Mouse (Mus musculus) lung, postnatal 0 days (tissue): ENCODE data around the gene Rhod. TPM values are rescaled to one million over a fixed set of nuclear protein-coding genes. Genes with fewer than 3 reads are reported as not detected.

ENCODE experiments used
- ATAC-seq: fragments of 200-750 bp; cut with Nextera tagmentation; 2 replicates; pipeline ENCODE4 v1.8.0; 2017; ENCODE audit warnings: moderate library complexity
- DNase-seq: peaks from one replicate; pipeline ENCODE4 v3.0.0-alpha.2; 2016; ENCODE audit warnings: low spot score
- H3K27ac ChIP-seq: fragments of 300-500 bp; sonication (generic); 2 replicates; pipeline ENCODE4 v1.5.1; 2014; ENCODE audit warnings: antibody characterized with exemption, mild to moderate bottlenecking, low read length, mixed read lengths
- H3K27me3 ChIP-seq: fragments of 300-500 bp; sonication (generic); replicated peaks from 2 replicates; pipeline ENCODE4 v1.6.1; 2014; ENCODE audit warnings: low read length, mixed read lengths; ENCODE audit not compliant: insufficient read depth
- H3K36me3 ChIP-seq: fragments of 300-500 bp; sonication (generic); 2 replicates; pipeline ENCODE4 v1.6.1; 2014; ENCODE audit warnings: low read length, mixed read lengths; ENCODE audit not compliant: insufficient read depth
- H3K4me1 ChIP-seq: fragments of 300-500 bp; sonication (generic); 2 replicates; pipeline ENCODE4 v1.6.1; 2014; ENCODE audit warnings: antibody characterized with exemption, low read depth, low read length, mixed read lengths; ENCODE audit not compliant: insufficient read depth
- H3K4me2 ChIP-seq: fragments of 300-500 bp; sonication (generic); replicated peaks from 2 replicates; pipeline ENCODE4 v1.6.1; 2014; ENCODE audit warnings: low read depth, mild to moderate bottlenecking, low read length, moderate library complexity, mixed read lengths
- H3K4me3 ChIP-seq: fragments of 300-500 bp; sonication (generic); 2 replicates; pipeline ENCODE4 v1.5.1; 2014; ENCODE audit warnings: low read depth, low read length
- H3K9ac ChIP-seq: fragments of 300-500 bp; sonication (generic); replicated peaks from 2 replicates; pipeline ENCODE4 v1.6.1; 2014; ENCODE audit warnings: low read depth, mild to moderate bottlenecking
- H3K9me3 ChIP-seq: fragments of 300-500 bp; sonication (generic); 2 replicates; pipeline ENCODE4 v1.6.1; 2016; ENCODE audit warnings: low read length, mixed read lengths
- CTCF ChIP-seq: IDR thresholded peaks from 2 replicates; pipeline ENCODE4 v1.5.1; 2016; ENCODE audit warnings: antibody characterized with exemption, mild to moderate bottlenecking
- EP300 ChIP-seq: IDR thresholded peaks from 2 replicates; pipeline ENCODE4 v1.6.1; 2016; ENCODE audit warnings: antibody characterized with exemption, mild to moderate bottlenecking, control low read depth
- WGBS: fragments of 180-500 bp; shearing (Covaris S2); extraction: QIAGEN DNeasy Blood & Tissue Kit; methylation state at CpG from one replicate; pipeline ENCODE4 v1.1.7; 2014; 5-methylcytosine and 5-hydroxymethylcytosine counted together
- polyA plus RNA-seq: library from polyadenylated mRNA; unstranded; fragments of >200 nt; fragmentation: Nextera tagmentation; extraction: Ambion mirVana; gene quantifications from 2 replicates; pipeline ENCODE4 v1.2.1, GENCODE M21; 2015

Rhod gene
- polyA plus RNA-seq, 1 experiment from 2014 or later: 25.0 TPM

DNA sequence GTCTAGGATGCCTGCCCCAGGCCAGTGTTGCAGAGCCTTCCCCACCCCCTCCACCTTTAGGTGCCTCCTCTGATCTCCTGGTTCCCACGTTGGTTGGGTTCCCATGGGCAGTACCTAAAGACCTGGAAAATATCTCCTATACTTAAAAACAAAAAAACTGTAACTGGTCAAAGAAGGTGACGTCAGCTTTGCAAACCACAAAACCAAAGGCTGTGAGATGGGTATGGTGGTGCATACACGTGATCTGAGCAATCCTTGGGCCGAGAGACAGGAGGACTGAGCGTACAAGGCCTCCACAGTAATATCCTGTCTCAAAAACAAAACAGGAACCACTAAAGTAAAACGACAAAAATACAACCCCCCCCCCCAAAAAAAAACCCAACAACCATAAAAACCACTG, 1.3 kb downstream of the Rhod start:
- no peak for TF ChIP-seq CTCF
- TF ChIP-seq EP300: no peak
- ATAC-seq: no peak
- Histone ChIP-seq H3K9ac (no peak overlapping the region), H3K4me3 (no peak overlapping the region), H3K4me1 (peaks cover 17% of the 10 kb centered on the region), H3K9me3 (no peaks in the 10 kb centered on the region), H3K27me3 (no peaks in the 10 kb centered on the region), H3K4me2 (no peak overlapping the region), H3K27ac (no peak overlapping the region), H3K36me3 (no peaks in the 10 kb centered on the region)
- DNase-seq: no peak
- WGBS: 63% methylated on average over 6 of the region's 6 CpGs

DNA sequence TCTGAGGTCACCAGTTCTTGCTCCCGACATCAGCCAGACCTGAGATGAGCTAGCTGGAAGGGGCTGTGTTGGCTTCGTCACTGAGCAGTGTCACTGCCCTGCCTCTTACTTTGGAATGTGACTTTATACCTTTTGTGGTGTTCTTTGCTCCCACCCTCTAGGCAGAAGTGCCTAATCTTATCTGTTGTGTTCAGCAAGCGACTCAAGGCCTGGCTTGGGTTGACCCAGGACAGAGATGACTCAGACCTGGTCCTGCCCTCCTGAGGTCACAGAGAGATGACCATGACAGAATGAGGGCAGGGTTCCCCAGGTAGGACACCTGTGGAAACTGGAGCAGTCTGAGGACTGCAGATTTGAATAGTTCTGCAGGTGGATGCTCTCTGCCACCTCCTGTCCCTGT, 3.0 kb downstream of the Rhod start:
- Histone ChIP-seq H3K27ac (no peak overlapping the region), H3K4me2 (no peak overlapping the region), H3K9me3 (no peaks in the 10 kb centered on the region), H3K27me3 (no peaks in the 10 kb centered on the region), H3K4me3 (no peak overlapping the region), H3K36me3 (no peaks in the 10 kb centered on the region), H3K9ac (no peak overlapping the region), H3K4me1 (peaks cover 17% of the 10 kb centered on the region)
- 90% methylated on average over 3 of the region's 3 CpGs for WGBS
- DNase-seq (no peak), ATAC-seq (no peak)
- TF ChIP-seq CTCF: no peak
- TF ChIP-seq EP300: no peak

DNA sequence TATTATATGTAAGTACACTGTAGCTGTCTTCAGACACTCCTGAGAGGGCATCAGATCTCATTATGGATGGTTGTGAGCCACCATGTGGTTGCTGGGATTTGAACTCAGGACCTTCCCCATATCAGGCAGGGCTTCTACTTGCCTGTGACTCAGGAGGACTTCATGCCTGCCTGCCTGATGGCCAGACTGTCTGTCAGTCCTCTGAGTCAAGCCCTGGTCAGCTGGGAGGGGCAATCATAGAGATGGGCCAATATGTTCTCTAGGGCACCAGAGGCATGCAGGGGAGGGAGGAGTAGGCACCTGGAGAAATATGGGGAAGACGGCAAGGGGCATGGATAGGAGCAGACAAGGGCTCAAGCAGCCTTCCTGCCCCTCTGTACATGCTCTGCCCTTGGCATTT, 4.2 kb downstream of the Rhod start:
- WGBS: 89% methylated on average over 1 of the region's 1 CpGs
- H3K9me3 ChIP-seq: no peaks in the 10 kb centered on the region
- H3K4me2 ChIP-seq: no peak overlapping the region
- H3K4me3 ChIP-seq: no peak overlapping the region
- TF ChIP-seq EP300: no peak
- TF ChIP-seq CTCF: no peak
- no peak for DNase-seq
- no peak for ATAC-seq
- no peak overlapping the region for H3K27ac ChIP-seq
- no peaks in the 10 kb centered on the region for H3K27me3 ChIP-seq
- H3K9ac ChIP-seq: no peak overlapping the region
- H3K4me1 ChIP-seq: peaks cover 6% of the 10 kb centered on the region
- no peaks in the 10 kb centered on the region for H3K36me3 ChIP-seq

DNA sequence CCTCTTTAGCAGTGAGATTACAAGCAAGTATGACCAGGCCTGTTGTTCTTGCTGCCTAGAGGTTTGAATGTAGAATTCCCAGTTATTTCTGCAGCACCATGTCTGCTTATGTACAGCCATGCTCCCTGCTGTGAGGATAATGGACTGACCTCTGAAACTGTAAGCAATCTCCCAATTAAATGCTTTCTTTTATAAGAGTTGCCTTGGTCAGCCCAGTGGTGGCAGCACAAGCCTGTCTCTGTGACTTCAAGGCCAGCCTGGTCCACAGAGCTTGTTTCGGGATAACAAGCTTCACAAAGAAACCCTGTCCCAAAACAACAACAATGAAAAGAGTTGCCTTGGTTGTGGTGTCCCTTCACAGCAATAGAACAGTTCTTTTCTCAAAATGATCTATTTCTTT, 5.5 kb downstream of the Rhod start:
- TF ChIP-seq EP300 (no peak), CTCF (0 out of 2 replicates have a peak, but pooled peaks have one; percentile 4)
- no peak for ATAC-seq
- Histone ChIP-seq H3K4me3 (no peak overlapping the region), H3K27me3 (no peaks in the 10 kb centered on the region), H3K9me3 (no peaks in the 10 kb centered on the region), H3K9ac (no peak overlapping the region), H3K27ac (no peak overlapping the region), H3K4me1 (no peaks in the 10 kb centered on the region), H3K4me2 (no peak overlapping the region), H3K36me3 (no peaks in the 10 kb centered on the region)
- DNase-seq: no peak
- WGBS: 76% methylated on average over 1 of the region's 1 CpGs

DNA sequence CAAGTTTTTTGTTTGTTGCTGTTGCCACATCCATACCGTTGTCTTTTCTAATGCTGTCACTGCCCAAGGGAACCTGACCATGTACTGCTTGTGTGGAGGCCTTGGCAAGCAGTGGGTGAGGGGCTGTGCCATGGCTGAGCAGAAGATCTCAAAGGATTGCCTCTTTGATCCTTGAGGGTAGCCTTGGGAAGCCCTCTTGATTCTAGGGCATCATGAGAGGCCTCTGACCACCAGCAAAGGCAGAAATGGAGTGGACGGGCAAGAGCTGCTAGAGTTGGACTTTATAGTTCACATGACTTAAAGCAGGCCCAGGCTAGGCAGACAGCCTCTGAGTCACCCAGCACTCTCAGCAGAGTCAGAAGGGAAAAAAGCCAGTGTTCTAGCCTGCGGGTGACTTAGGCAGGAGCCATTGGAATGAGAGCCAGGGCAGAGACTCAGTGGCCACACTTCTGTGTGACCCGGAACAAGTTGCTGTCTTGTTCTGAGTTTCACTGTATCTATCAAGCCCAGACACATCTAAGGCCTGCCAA, 9.1 kb downstream of the Rhod start:
- Histone ChIP-seq H3K27ac (peak overlapping the region; percentile 51; the same call in 1 of the 2 replicates), H3K36me3 (peaks cover 3% of the 10 kb centered on the region; the same call in 1 of the 2 replicates), H3K9ac (no peak overlapping the region), H3K27me3 (no peaks in the 10 kb centered on the region), H3K4me3 (no peak overlapping the region), H3K9me3 (no peaks in the 10 kb centered on the region), H3K4me2 (no peak overlapping the region), H3K4me1 (no peaks in the 10 kb centered on the region)
- ATAC-seq: peak; percentile 51
- 82% methylated on average over 4 of the region's 4 CpGs for WGBS
- TF ChIP-seq EP300 (no peak), CTCF (no peak)
- DNase-seq: no peak

- WGBS: 64% methylated on average over 19 of the region's 19 CpGs
- Histone ChIP-seq H3K27ac (no peak overlapping the region), H3K27me3 (no peaks in the 10 kb centered on the region), H3K4me3 (no peak overlapping the region), H3K9me3 (no peaks in the 10 kb centered on the region), H3K36me3 (peaks cover 5% of the 10 kb centered on the region; the same call in 1 of the 2 replicates), H3K9ac (no peak overlapping the region), H3K4me1 (no peaks in the 10 kb centered on the region), H3K4me2 (no peak overlapping the region)
- peak; percentile 72 for TF ChIP-seq CTCF
- TF ChIP-seq EP300: no peak
- ATAC-seq (peak; percentile 62), DNase-seq (peak; percentile 61)
Measured at GRCm38 (mm10) chr19:4425610-4426366, 13.4 kb downstream of the Rhod start.
